Mouse (Mus musculus) liver, embryonic 16.5 days (tissue): ENCODE measurements around the gene Arhgef3. TPM values are rescaled to one million over a fixed set of nuclear protein-coding genes. Genes with fewer than 3 reads are reported as not detected.

Experiments used
- ATAC-seq: fragments of 200-750 bp; cut with Nextera tagmentation; 2 replicates; pipeline ENCODE4 v1.8.0; 2017; ENCODE audit warnings: low read depth, mild to moderate bottlenecking, moderate number of reproducible peaks, moderate library complexity
- H3K27ac ChIP-seq: fragments of 300-500 bp; sonication (generic); 2 replicates; pipeline ENCODE4 v1.5.1; 2014; ENCODE audit warnings: mild to moderate bottlenecking, low read length
- H3K27me3 ChIP-seq: fragments of 300-500 bp; sonication (generic); 2 replicates; pipeline ENCODE4 v1.6.1; 2014; ENCODE audit warnings: low read depth, low read length, mixed read lengths; ENCODE audit not compliant: control insufficient read depth, insufficient read depth
- H3K36me3 ChIP-seq: fragments of 300-500 bp; sonication (generic); 2 replicates; pipeline ENCODE4 v1.6.1; 2014; ENCODE audit warnings: mild to moderate bottlenecking; ENCODE audit not compliant: control insufficient read depth, insufficient read depth
- H3K4me1 ChIP-seq: fragments of 300-500 bp; sonication (generic); 2 replicates; pipeline ENCODE4 v1.6.1; 2014; ENCODE audit warnings: low read depth, low read length, mixed read lengths; ENCODE audit not compliant: control insufficient read depth
- H3K4me2 ChIP-seq: fragments of 300-500 bp; sonication (generic); 2 replicates; pipeline ENCODE4 v1.6.1; 2014; ENCODE audit warnings: low read depth, low read length, mixed read lengths
- H3K4me3 ChIP-seq: fragments of 300-500 bp; sonication (generic); 2 replicates; pipeline ENCODE4 v1.5.1; 2014; ENCODE audit warnings: low read depth, mild to moderate bottlenecking, low read length
- H3K9ac ChIP-seq: fragments of 300-500 bp; sonication (generic); 2 replicates; pipeline ENCODE4 v1.6.1; 2014; ENCODE audit warnings: low read depth, low read length
- H3K9me3 ChIP-seq: fragments of 300-500 bp; sonication (generic); replicated peaks from 2 replicates; pipeline ENCODE4 v1.6.1; 2016; ENCODE audit warnings: low read length; ENCODE audit not compliant: control insufficient read depth
- WGBS: fragments of 180-500 bp; shearing (Covaris S2); extraction: QIAGEN DNeasy Blood & Tissue Kit; methylation state at CpG from one replicate; pipeline ENCODE4 v1.1.7; 2014; ENCODE audit not compliant: insufficient replicate concordance; 5-methylcytosine and 5-hydroxymethylcytosine counted together
- polyA plus RNA-seq: library from polyadenylated mRNA; unstranded; fragments of >200 nt; fragmentation: Nextera tagmentation; extraction: Ambion mirVana; gene quantifications from 2 replicates; pipeline ENCODE4 v1.2.1, GENCODE M21; 2015

Arhgef3 gene
- polyA plus RNA-seq, 1 experiment from 2014 or later = 12.5 TPM

GRCm38 (mm10) chr14:27075909-27076521, 38.7 kb upstream of the Arhgef3 start:
- ATAC-seq = no peak

GRCm38 (mm10) chr14:27076522-27076920, 38.2 kb upstream of the Arhgef3 start:
- 61% methylated on average over 2 of the region's 2 CpGs for WGBS

More at GRCm38 (mm10) chr14:27075909-27076521, 38.7 kb upstream of the Arhgef3 start:
- 68% methylated on average over 8 of the region's 8 CpGs for WGBS
- Histone ChIP-seq H3K4me2 (no peak overlapping the region), H3K4me1 (no peaks in the 10 kb centered on the region), H3K9me3 (no peaks in the 10 kb centered on the region), H3K36me3 (no peaks in the 10 kb centered on the region), H3K27ac (no peak overlapping the region), H3K27me3 (no peaks in the 10 kb centered on the region), H3K4me3 (no peak overlapping the region), H3K9ac (no peak overlapping the region)

GRCm38 (mm10) chr14:27081536-27082275, 33.0 kb upstream of the Arhgef3 start:
- Histone ChIP-seq H3K36me3 (no peaks in the 10 kb centered on the region), H3K4me1 (no peaks in the 10 kb centered on the region), H3K27me3 (no peaks in the 10 kb centered on the region), H3K9ac (no peak overlapping the region), H3K27ac (no peak overlapping the region), H3K4me2 (no peak overlapping the region), H3K4me3 (no peak overlapping the region), H3K9me3 (no peaks in the 10 kb centered on the region)
- 59% methylated on average over 5 of the region's 5 CpGs for WGBS
- no peak for ATAC-seq

More at GRCm38 (mm10) chr14:27076522-27076920, 38.2 kb upstream of the Arhgef3 start:
- H3K27me3 ChIP-seq = no peaks in the 10 kb centered on the region
- no peaks in the 10 kb centered on the region for H3K36me3 ChIP-seq
- ATAC-seq = no peak
- no peaks in the 10 kb centered on the region for H3K4me1 ChIP-seq
- no peak overlapping the region for H3K4me3 ChIP-seq
- H3K9ac ChIP-seq = no peak overlapping the region
- H3K4me2 ChIP-seq = no peak overlapping the region
- no peaks in the 10 kb centered on the region for H3K9me3 ChIP-seq
- no peak overlapping the region for H3K27ac ChIP-seq

GRCm38 (mm10) chr14:27085471-27085870, 29.2 kb upstream of the Arhgef3 start:
- no peak for ATAC-seq
- Histone ChIP-seq H3K36me3 (no peaks in the 10 kb centered on the region), H3K4me3 (no peak overlapping the region), H3K4me1 (no peaks in the 10 kb centered on the region), H3K4me2 (no peak overlapping the region), H3K27ac (no peak overlapping the region), H3K9ac (no peak overlapping the region), H3K9me3 (no peaks in the 10 kb centered on the region), H3K27me3 (no peaks in the 10 kb centered on the region)
- WGBS = 27% methylated on average over 5 of the region's 5 CpGs

GRCm38 (mm10) chr14:27085999-27086398, 28.7 kb upstream of the Arhgef3 start:
- no peak for ATAC-seq
- Histone ChIP-seq H3K9me3 (no peaks in the 10 kb centered on the region), H3K27ac (no peak overlapping the region), H3K36me3 (no peaks in the 10 kb centered on the region), H3K9ac (no peak overlapping the region), H3K4me1 (no peaks in the 10 kb centered on the region), H3K4me2 (no peak overlapping the region), H3K27me3 (no peaks in the 10 kb centered on the region), H3K4me3 (no peak overlapping the region)
- 65% methylated on average over 4 of the region's 4 CpGs for WGBS

GRCm38 (mm10) chr14:27094247-27094646, 20.5 kb upstream of the Arhgef3 start:
- no peak overlapping the region for H3K4me3 ChIP-seq
- no peak overlapping the region for H3K4me2 ChIP-seq
- no peaks in the 10 kb centered on the region for H3K36me3 ChIP-seq
- 63% methylated on average over 5 of the region's 5 CpGs for WGBS
- no peaks in the 10 kb centered on the region for H3K27me3 ChIP-seq
- H3K9ac ChIP-seq = no peak overlapping the region
- H3K4me1 ChIP-seq = no peaks in the 10 kb centered on the region
- H3K9me3 ChIP-seq = no peaks in the 10 kb centered on the region
- no peak overlapping the region for H3K27ac ChIP-seq
- ATAC-seq = no peak

GRCm38 (mm10) chr14:27096133-27096532, 18.6 kb upstream of the Arhgef3 start:
- no peaks in the 10 kb centered on the region for H3K9me3 ChIP-seq
- no peak overlapping the region for H3K4me2 ChIP-seq
- H3K4me3 ChIP-seq = no peak overlapping the region
- no peak overlapping the region for H3K9ac ChIP-seq
- no peak overlapping the region for H3K27ac ChIP-seq
- no peaks in the 10 kb centered on the region for H3K36me3 ChIP-seq
- ATAC-seq = no peak
- H3K4me1 ChIP-seq = no peaks in the 10 kb centered on the region
- 58% methylated on average over 9 of the region's 9 CpGs for WGBS
- no peaks in the 10 kb centered on the region for H3K27me3 ChIP-seq

- no peaks in the 10 kb centered on the region for H3K27me3 ChIP-seq
- H3K4me3 ChIP-seq = no peak overlapping the region
- H3K9me3 ChIP-seq = no peaks in the 10 kb centered on the region
- no peak for ATAC-seq
- H3K9ac ChIP-seq = no peak overlapping the region
- WGBS = 20% methylated on average over 3 of the region's 3 CpGs
- no peaks in the 10 kb centered on the region for H3K36me3 ChIP-seq
- H3K27ac ChIP-seq = no peak overlapping the region
- no peak overlapping the region for H3K4me2 ChIP-seq
- no peaks in the 10 kb centered on the region for H3K4me1 ChIP-seq
Observed at GRCm38 (mm10) chr14:27096779-27097178, 17.9 kb upstream of the Arhgef3 start.

GRCm38 (mm10) chr14:27101735-27102134, 13.0 kb upstream of the Arhgef3 start:
- H3K4me3 ChIP-seq = peak overlapping the region; percentile 12; the same call in 1 of the 2 replicates
- no peaks in the 10 kb centered on the region for H3K27me3 ChIP-seq
- no peaks in the 10 kb centered on the region for H3K36me3 ChIP-seq
- peak overlapping the region; percentile 44 for H3K4me2 ChIP-seq
- no peak overlapping the region for H3K9ac ChIP-seq
- H3K9me3 ChIP-seq = no peaks in the 10 kb centered on the region
- H3K27ac ChIP-seq = peak overlapping the region; percentile 62
- H3K4me1 ChIP-seq = no peaks in the 10 kb centered on the region; the same call in 1 of the 2 replicates
- ATAC-seq = peak; percentile 89
- 44% methylated on average over 7 of the region's 7 CpGs for WGBS
